Mouse (Mus musculus): ENCODE measurements around the gene Pus7.

DNA sequence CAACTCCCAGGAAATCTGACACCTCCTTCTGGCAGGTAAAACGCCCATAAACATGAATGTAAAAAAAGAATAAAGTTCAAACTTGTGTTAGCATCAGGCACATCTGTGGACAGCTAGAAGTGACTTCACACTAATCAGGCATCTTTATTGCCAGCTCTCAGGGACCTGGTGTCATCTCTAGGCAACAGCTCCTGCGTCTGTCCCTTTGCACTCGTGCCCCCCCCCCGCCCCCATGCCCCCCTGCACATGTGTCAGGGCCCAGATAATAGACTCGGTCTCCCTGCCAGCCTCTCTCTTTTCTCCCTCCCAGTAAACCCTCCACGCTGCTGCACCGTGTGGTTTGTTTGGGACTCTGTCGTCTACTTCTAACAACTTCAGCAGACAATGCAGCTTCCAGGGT lies 12.4 kb downstream of the Pus7 start:
- no peak for TF ChIP-seq CTCF (IDR thresholded peaks at IDR 0.05; ENCODE audit: extremely low read depth, insufficient read length, insufficient replicate concordance, low read depth, low read length)
- no peak for TF ChIP-seq POLR2A (IDR thresholded peaks at IDR 0.05; ENCODE audit: low read depth, low read length)

All from small intestine, adult 2 months (tissue).